Mouse (Mus musculus): ENCODE measurements around the gene Tjp2. TPM values are rescaled to one million over a fixed set of nuclear protein-coding genes. Genes with fewer than 3 reads are reported as not detected.

Gene Tjp2
- polyA plus RNA-seq, 1 experiment, result 5.5 TPM

DNA sequence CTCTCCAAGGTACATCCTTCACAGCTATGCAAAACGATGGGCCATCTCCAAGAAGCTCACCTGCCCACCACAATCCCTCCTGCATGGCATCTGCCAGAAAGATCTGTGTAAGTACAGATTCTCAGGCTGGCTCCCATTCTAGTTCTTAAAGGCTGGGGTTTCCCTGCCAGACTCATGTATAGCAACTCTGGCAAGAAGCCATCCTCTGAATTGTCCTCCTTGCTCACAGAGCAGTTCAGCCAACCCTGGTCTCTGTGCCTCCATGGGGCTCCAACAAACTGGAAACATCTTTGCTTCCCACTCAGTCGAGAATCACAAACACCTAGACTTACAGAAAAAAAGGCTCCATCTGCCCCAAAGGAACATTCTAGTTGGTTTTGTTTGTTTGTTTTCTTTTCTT is 139.5 kb downstream of the Tjp2 start:
- TF ChIP-seq POLR2A (IDR thresholded peaks at IDR 0.05; ENCODE audit: control insufficient read depth, extremely low read depth, insufficient read depth, low read length, poor library complexity) (no peak), CTCF (IDR thresholded peaks at IDR 0.05; ENCODE audit: borderline replicate concordance, control insufficient read depth, extremely low read depth, insufficient read depth, low read length, poor library complexity) (no peak)
- WGBS, result 98% methylated on average over 2 of the region's 2 CpGs
- H3K27ac ChIP-seq (ENCODE audit: control insufficient read depth, insufficient read depth, low read length), result no peak overlapping the region
- no peak overlapping the region for H3K4me3 ChIP-seq (ENCODE audit: control insufficient read depth, insufficient read depth, low read length)
- no peak for DNase-seq
- no peaks in the 10 kb centered on the region for H3K4me1 ChIP-seq (replicated peaks; ENCODE audit: control insufficient read depth, insufficient read depth, low read length)
- no peaks in the 10 kb centered on the region for H3K36me3 ChIP-seq (ENCODE audit: control insufficient read depth, insufficient read depth, low read length)
- no peaks in the 10 kb centered on the region for H3K27me3 ChIP-seq (ENCODE audit: control insufficient read depth, insufficient read depth, low read length)

DNA sequence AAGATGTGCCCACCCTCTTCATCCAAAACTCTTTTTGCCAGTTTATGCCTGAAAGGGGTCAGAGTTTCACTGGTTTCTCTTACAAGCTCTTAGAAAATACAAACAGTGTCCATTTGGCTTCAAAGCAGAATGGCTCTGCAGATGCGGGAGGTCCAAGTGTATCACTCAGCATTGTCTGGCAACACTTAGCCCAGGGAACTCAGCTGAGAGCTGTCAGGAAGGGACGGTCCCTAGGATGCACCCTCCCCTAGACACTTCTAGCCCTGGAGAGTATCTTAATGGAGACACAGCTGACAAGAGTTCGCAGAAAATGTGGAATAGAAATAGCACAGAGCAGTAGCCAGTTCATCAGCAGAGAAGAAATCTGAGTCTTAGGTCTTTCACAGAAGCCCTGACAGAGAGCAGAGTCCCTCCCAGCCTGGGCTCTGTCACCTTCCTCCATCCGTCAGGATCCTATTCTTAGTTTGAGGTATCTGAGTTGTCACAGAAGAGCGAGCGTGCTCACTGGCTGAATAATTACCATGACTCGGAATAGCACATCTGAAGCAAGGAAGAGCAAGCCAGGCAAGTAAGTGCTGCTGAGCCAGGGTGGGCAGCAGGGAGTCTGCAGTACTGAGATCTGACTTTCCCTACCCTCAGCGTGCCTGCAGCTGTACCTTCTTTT is 144.3 kb downstream of the Tjp2 start:
- Histone ChIP-seq H3K36me3 (ENCODE audit: control insufficient read depth, insufficient read depth, low read length) (no peaks in the 10 kb centered on the region), H3K27me3 (ENCODE audit: control insufficient read depth, insufficient read depth, low read length) (no peaks in the 10 kb centered on the region), H3K4me1 (replicated peaks; ENCODE audit: control insufficient read depth, insufficient read depth, low read length) (no peaks in the 10 kb centered on the region), H3K27ac (ENCODE audit: control insufficient read depth, insufficient read depth, low read length) (no peak overlapping the region), H3K4me3 (ENCODE audit: control insufficient read depth, insufficient read depth, low read length) (no peak overlapping the region)
- no peak for DNase-seq
- TF ChIP-seq CTCF (IDR thresholded peaks at IDR 0.05; ENCODE audit: borderline replicate concordance, control insufficient read depth, extremely low read depth, insufficient read depth, low read length, poor library complexity), result no peak
- TF ChIP-seq POLR2A (IDR thresholded peaks at IDR 0.05; ENCODE audit: control insufficient read depth, extremely low read depth, insufficient read depth, low read length, poor library complexity), result no peak
- WGBS, result 93% methylated on average over 8 of the region's 8 CpGs

DNA sequence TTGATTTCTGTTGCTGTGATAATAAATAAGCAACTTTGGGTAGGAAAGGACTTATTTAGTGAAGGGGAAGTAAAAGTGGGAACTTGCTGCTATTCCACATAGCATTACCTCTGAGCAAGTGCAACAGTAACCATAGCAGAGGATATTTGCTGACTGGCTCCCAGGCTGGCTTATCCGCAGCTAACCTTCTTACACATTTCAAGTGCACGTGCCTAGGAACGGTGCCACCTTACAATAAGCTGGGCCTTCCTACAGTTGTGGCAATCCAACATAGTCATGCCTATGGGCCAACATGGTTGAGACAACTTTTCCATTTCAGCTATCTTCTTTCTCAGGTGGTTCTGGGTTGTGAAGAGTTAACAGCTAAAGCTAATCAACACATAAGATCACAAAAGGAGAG is 147.2 kb downstream of the Tjp2 start:
- DNase-seq, result no peak
- TF ChIP-seq POLR2A (IDR thresholded peaks at IDR 0.05; ENCODE audit: control insufficient read depth, extremely low read depth, insufficient read depth, low read length, poor library complexity) (no peak), CTCF (IDR thresholded peaks at IDR 0.05; ENCODE audit: borderline replicate concordance, control insufficient read depth, extremely low read depth, insufficient read depth, low read length, poor library complexity) (no peak)
- H3K27me3 ChIP-seq (ENCODE audit: control insufficient read depth, insufficient read depth, low read length), result no peaks in the 10 kb centered on the region
- no peak overlapping the region for H3K27ac ChIP-seq (ENCODE audit: control insufficient read depth, insufficient read depth, low read length)
- no peaks in the 10 kb centered on the region for H3K36me3 ChIP-seq (ENCODE audit: control insufficient read depth, insufficient read depth, low read length)
- H3K4me3 ChIP-seq (ENCODE audit: control insufficient read depth, insufficient read depth, low read length), result no peak overlapping the region
- no peaks in the 10 kb centered on the region for H3K4me1 ChIP-seq (replicated peaks; ENCODE audit: control insufficient read depth, insufficient read depth, low read length)
- WGBS, result 76% methylated on average over 3 of the region's 3 CpGs

DNA sequence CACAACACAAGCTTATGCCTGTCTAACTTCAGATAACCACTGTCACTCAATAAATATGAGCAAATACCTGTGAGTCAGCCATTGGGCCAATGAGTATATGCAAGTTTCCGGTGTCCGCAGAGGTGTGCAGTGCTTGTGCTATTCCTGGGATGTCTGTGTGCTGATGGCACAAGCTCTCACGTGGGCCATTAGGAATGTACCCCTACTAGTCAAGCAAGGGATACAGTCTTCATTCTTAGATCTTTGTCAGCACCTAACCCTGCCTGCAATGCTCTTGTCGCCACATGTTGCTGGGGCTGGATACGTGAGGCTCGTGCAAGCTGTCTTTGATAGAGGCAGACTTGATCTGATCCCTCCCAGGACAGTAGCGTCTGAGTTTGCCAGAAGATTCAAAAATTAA is 148.3 kb downstream of the Tjp2 start:
- no peaks in the 10 kb centered on the region for H3K27me3 ChIP-seq (ENCODE audit: control insufficient read depth, insufficient read depth, low read length)
- TF ChIP-seq POLR2A (IDR thresholded peaks at IDR 0.05; ENCODE audit: control insufficient read depth, extremely low read depth, insufficient read depth, low read length, poor library complexity), result no peak
- no peak for TF ChIP-seq CTCF (IDR thresholded peaks at IDR 0.05; ENCODE audit: borderline replicate concordance, control insufficient read depth, extremely low read depth, insufficient read depth, low read length, poor library complexity)
- no peak overlapping the region for H3K4me3 ChIP-seq (ENCODE audit: control insufficient read depth, insufficient read depth, low read length)
- H3K4me1 ChIP-seq (replicated peaks; ENCODE audit: control insufficient read depth, insufficient read depth, low read length), result no peaks in the 10 kb centered on the region
- WGBS, result 93% methylated on average over 7 of the region's 7 CpGs
- no peaks in the 10 kb centered on the region for H3K36me3 ChIP-seq (ENCODE audit: control insufficient read depth, insufficient read depth, low read length)
- DNase-seq, result no peak
- H3K27ac ChIP-seq (ENCODE audit: control insufficient read depth, insufficient read depth, low read length), result no peak overlapping the region

DNA sequence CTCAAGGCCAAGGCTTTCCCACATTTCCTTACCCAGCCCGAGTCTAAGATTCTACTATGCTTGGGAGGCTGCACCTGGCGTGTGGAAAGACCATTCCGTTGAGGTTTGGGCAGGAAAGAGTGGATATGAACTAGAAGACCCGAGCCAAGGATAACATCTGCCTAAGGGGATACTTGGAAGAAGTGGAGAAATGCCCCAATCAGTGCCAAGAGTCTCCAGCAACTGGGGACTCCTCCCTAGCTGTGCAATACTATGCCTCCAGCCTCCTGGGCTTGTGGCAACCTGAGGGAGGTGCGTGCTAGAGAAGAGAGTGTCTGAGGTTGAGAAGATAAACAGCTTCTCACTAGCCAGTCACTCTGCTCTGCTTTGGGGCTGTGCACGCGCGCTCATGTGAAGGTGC is 148.9 kb downstream of the Tjp2 start:
- TF ChIP-seq POLR2A (IDR thresholded peaks at IDR 0.05; ENCODE audit: control insufficient read depth, extremely low read depth, insufficient read depth, low read length, poor library complexity), result no peak
- no peak for TF ChIP-seq CTCF (IDR thresholded peaks at IDR 0.05; ENCODE audit: borderline replicate concordance, control insufficient read depth, extremely low read depth, insufficient read depth, low read length, poor library complexity)
- Histone ChIP-seq H3K27me3 (ENCODE audit: control insufficient read depth, insufficient read depth, low read length) (no peaks in the 10 kb centered on the region), H3K27ac (ENCODE audit: control insufficient read depth, insufficient read depth, low read length) (no peak overlapping the region), H3K4me3 (ENCODE audit: control insufficient read depth, insufficient read depth, low read length) (no peak overlapping the region), H3K36me3 (ENCODE audit: control insufficient read depth, insufficient read depth, low read length) (no peaks in the 10 kb centered on the region), H3K4me1 (replicated peaks; ENCODE audit: control insufficient read depth, insufficient read depth, low read length) (no peaks in the 10 kb centered on the region)
- DNase-seq, result no peak
- WGBS, result 85% methylated on average over 8 of the region's 8 CpGs

DNA sequence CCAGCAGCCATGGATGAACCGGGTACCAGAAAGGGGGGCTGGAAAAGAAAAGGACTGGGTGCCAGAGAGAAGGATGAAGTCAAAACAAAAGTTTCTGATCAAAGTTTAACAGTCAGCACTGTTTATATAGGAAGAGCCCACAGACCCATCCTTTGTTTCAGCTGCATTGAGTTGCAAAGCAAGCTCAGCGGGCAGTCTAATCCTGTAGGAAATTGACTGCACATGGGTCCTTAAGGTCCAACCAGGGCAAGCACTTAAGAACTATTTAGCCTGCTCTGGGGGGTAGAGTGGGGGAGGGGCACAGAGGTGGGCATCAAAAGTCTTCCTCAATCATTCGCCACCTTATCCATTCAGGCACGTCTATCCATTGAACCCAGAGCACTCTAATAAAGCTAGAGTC is 151.7 kb downstream of the Tjp2 start:
- no peak overlapping the region for H3K27ac ChIP-seq (ENCODE audit: control insufficient read depth, insufficient read depth, low read length)
- H3K27me3 ChIP-seq (ENCODE audit: control insufficient read depth, insufficient read depth, low read length), result no peaks in the 10 kb centered on the region
- no peak overlapping the region for H3K4me3 ChIP-seq (ENCODE audit: control insufficient read depth, insufficient read depth, low read length)
- TF ChIP-seq POLR2A (IDR thresholded peaks at IDR 0.05; ENCODE audit: control insufficient read depth, extremely low read depth, insufficient read depth, low read length, poor library complexity), result no peak
- no peak for TF ChIP-seq CTCF (IDR thresholded peaks at IDR 0.05; ENCODE audit: borderline replicate concordance, control insufficient read depth, extremely low read depth, insufficient read depth, low read length, poor library complexity)
- H3K36me3 ChIP-seq (ENCODE audit: control insufficient read depth, insufficient read depth, low read length), result no peaks in the 10 kb centered on the region
- 92% methylated on average over 4 of the region's 4 CpGs for WGBS
- no peak for DNase-seq
- H3K4me1 ChIP-seq (replicated peaks; ENCODE audit: control insufficient read depth, insufficient read depth, low read length), result no peaks in the 10 kb centered on the region

Data from thymus, adult 2 months (tissue).